Mouse (Mus musculus) urinary bladder, adult 2 months (tissue): ENCODE data around the gene Add2. TPM values are rescaled to one million over a fixed set of nuclear protein-coding genes. Genes with fewer than 3 reads are reported as not detected.
"Not testable (repeated sequence)": the region's sequence is repeated elsewhere in the genome, so short reads cannot be mapped to it uniquely, and the experiment has no call there.

Source experiments
- DNase-seq: peaks from one replicate; pipeline ENCODE4 v3.0.0; 2022; ENCODE audit warnings: low spot score
- polyA plus RNA-seq: library from polyadenylated mRNA; depleted of rRNA; stranded (reverse); fragments of >200 nt; gene quantifications from 2 replicates; pipeline ENCODE4 v1.2.3, GENCODE M21; 2012; rRNA removed

The Add2 gene
- polyA plus RNA-seq, result 3.4 and 4.8 TPM in 2 replicates

- no peak for DNase-seq
These were observed at the start of gene Add2 for GRCm38 (mm10) chr6:86028601-86029322. Gene Add2, plus strand, starts transcription at chr6:86028681.

GRCm38 (mm10) chr6:85978736-85979135 lies 49.7 kb upstream of the Add2 start:
- DNase-seq, result not testable (repeated sequence)

- DNase-seq, result no peak
These were observed 44.1 kb upstream of the Add2 start for GRCm38 (mm10) chr6:85984351-85984750.

- not testable (repeated sequence) for DNase-seq
These were observed 38.9 kb upstream of the Add2 start for GRCm38 (mm10) chr6:85989570-85989969.

- not testable (repeated sequence) for DNase-seq
These were observed 37.7 kb upstream of the Add2 start for GRCm38 (mm10) chr6:85990774-85991173.

GRCm38 (mm10) chr6:86003405-86003925 lies 25.0 kb upstream of the Add2 start:
- no peak for DNase-seq

- no peak for DNase-seq
These were observed 24.0 kb upstream of the Add2 start for GRCm38 (mm10) chr6:86004271-86005148.

GRCm38 (mm10) chr6:86009980-86010379 lies 18.5 kb upstream of the Add2 start:
- no peak for DNase-seq

- not testable (repeated sequence) for DNase-seq
These were observed 13.7 kb upstream of the Add2 start for GRCm38 (mm10) chr6:86014812-86015211.

GRCm38 (mm10) chr6:86015871-86016270 lies 12.6 kb upstream of the Add2 start, which contains the start of gene Figla:
Gene Figla, plus strand, starts transcription at chr6:86016171.
- DNase-seq, result no peak

- DNase-seq, result no peak
These were observed 11.6 kb upstream of the Add2 start for GRCm38 (mm10) chr6:86016793-86017350.

GRCm38 (mm10) chr6:86019415-86020237 lies 8.9 kb upstream of the Add2 start:
- DNase-seq, result no peak

- DNase-seq, result no peak
These were observed 7.5 kb upstream of the Add2 start for GRCm38 (mm10) chr6:86020948-86021347.

- DNase-seq, result no peak
These were observed 1.7 kb upstream of the Add2 start for GRCm38 (mm10) chr6:86026632-86027292.

- DNase-seq, result no peak
These were observed 331 bp upstream of the Add2 start for GRCm38 (mm10) chr6:86028150-86028549.

- DNase-seq, result no peak
These were observed 837 bp downstream of the Add2 start for GRCm38 (mm10) chr6:86029323-86029713.

GRCm38 (mm10) chr6:86031527-86031926 lies 3.0 kb downstream of the Add2 start:
- no peak for DNase-seq

GRCm38 (mm10) chr6:86033635-86034034 lies 5.2 kb downstream of the Add2 start:
- no peak for DNase-seq

- DNase-seq, result no peak
These were observed 10.4 kb downstream of the Add2 start for GRCm38 (mm10) chr6:86038901-86039300.

GRCm38 (mm10) chr6:86040140-86040539 lies 11.7 kb downstream of the Add2 start:
- no peak for DNase-seq

- no peak for DNase-seq
These were observed 19.0 kb downstream of the Add2 start for GRCm38 (mm10) chr6:86047510-86047909.
